ENCODE assay signal across 8 mouse cellular contexts in the genomic region with DNA sequence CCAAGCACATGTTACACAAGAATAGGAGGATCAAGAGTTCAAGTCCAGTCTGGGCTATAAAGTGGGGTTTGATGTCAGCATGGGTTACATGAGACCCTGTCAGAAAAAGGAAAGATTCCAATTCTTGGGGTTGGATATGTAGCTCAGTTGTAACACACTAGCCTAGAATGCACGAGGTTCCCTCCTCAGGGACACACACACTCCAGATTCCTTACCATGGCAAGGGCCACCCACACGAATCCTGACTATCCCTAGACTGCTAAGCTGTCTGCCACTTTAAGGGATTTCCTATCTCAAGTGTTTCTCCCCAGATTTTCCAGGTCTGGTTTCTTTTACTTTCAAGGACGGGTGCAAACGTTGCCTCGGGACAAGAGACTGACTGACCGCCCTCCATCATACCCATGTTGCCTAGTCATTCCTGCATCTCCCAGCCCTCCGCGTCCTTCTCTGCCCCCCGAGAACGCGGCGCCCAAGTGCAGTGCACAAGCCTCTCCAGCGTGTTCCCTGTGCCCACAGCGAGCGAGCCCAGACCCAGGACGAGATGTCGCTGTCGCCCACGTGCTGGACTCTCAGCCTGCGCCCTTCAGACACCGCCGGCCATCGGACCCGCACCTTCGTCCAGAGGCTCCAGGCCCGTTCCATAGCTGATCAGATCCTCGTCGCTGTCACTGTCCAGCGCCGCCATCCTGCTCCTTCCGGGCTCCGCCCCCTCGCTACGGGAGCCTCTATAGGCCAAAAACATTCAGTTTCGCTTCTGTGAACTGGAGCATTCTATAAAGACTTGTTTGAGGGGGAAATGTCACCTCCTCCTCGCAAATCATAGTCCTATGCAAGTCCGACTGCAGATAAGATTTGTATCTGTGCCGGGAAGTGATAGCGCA. TPM values are rescaled to one million over a fixed set of nuclear protein-coding genes. Genes with fewer than 3 reads are reported as not detected.
DNase-seq lines count a peak whose midpoint lies in the region; ATAC-seq lines count a peak whose summit lies in the region.

TSS of gene Gpatch1 (minus strand) at position 712 of the 881 bp plus-strand sequence.

- no peaks in the 10 kb centered on the region for H3K36me3 ChIP-seq in intestine, embryonic 15.5 days

- H3K27ac ChIP-seq in intestine, embryonic 15.5 days = 0 out of 2 replicates have a peak within 1 kb of the TSS, but pooled peaks have one; percentile 28

- H3K4me3 ChIP-seq in intestine, embryonic 15.5 days (replicated peaks) = peak within 1 kb of the TSS; percentile 88

- peak within 1 kb of the TSS; percentile 74 for H3K4me2 ChIP-seq in intestine, embryonic 15.5 days (replicated peaks)

- under 1% methylated on average over 39 of the region's 39 CpGs for WGBS in intestine, embryonic 15.5 days

- peak within 1 kb of the TSS; percentile 86 for H3K9ac ChIP-seq in intestine, embryonic 15.5 days

- intact Hi-C loops in gastrocnemius, postnatal 36 days (cut with DNase I) = loop anchor here (5.0 kb wide), 1 partner anchor 74 kb away; no protein-coding TSS in a partner anchor
- intact Hi-C loops in left cerebral cortex, postnatal 25 days (cut with DNase I) = loop anchor here (1.0 to 5.0 kb wide), 2 partner anchors 15 to 79 kb away; partner anchors contain the start of genes Cep89 and Faap24

- peak; percentile 84 for ATAC-seq in intestine, embryonic 15.5 days

- H3K9me3 ChIP-seq in intestine, embryonic 15.5 days = no peaks in the 10 kb centered on the region

- peak; percentile 86 for DNase-seq in adrenal gland, adult 8-10 months
- DNase-seq in embryo, embryonic 11.5 days (ENCODE audit: low read depth, low spot score) = peak; percentile 80
- DNase-seq in gastrocnemius, postnatal 36 days = peak; percentile 90 to 96
- DNase-seq in left cerebral cortex, postnatal 25 days (ENCODE audit: low spot score in 2 of 2) = peak; percentile 93 to 96
- DNase-seq in mesoderm, embryonic 11.5 days (ENCODE audit: low read depth, low spot score) = peak; percentile 87
- DNase-seq in right cerebral cortex, postnatal 25 days = peak; percentile 92
- DNase-seq in urinary bladder, postnatal 36 days (ENCODE audit: low spot score in 2 of 2) = peak; percentile 92 to 93

- H3K27me3 ChIP-seq in intestine, embryonic 15.5 days (replicated peaks) = no peaks in the 10 kb centered on the region

- H3K4me1 ChIP-seq in intestine, embryonic 15.5 days (replicated peaks) = peaks cover 6% of the 10 kb centered on the region

RNA-seq across cellular contexts. Expression of gene Gpatch1, which starts in this region (rescaled TPM):
- 10 to 100 TPM; 17.8 to 22.9 (median 18.9) TPM for total RNA-seq in adrenal gland, adult 8-10 months (2022)
- 1 to 10 TPM; 5.4 to 8.5 TPM for total RNA-seq in gastrocnemius, postnatal 36 days (2021)
- polyA plus RNA-seq in intestine, embryonic 15.5 days (2015; fragmentation: Nextera tagmentation; extraction: Ambion mirVana) = 14.8 and 14.9 TPM in 2 replicates
- total RNA-seq in left cerebral cortex, postnatal 25 days (2021) = 10 to 100 TPM; 23.3 to 26.4 TPM

Comparison
In these comparisons a context has a peak if more than half of its experiments do, and no peak if none do; other contexts are left out.
1. Peak in every context shown above with its lines: DNase-seq, ATAC-seq, H3K4me3 ChIP-seq and H3K27ac ChIP-seq.